Mouse (Mus musculus): Measurements from ENCODE around the gene Tead1. TPM values are rescaled to one million over a fixed set of nuclear protein-coding genes. Genes with fewer than 3 reads are reported as not detected.
A peak's percentile ranks its signal among the peaks of the same experiment; 100 is the strongest.

The Tead1 gene
- polyA plus RNA-seq, 2 experiments: 23.2 to 38.2 TPM

DNA sequence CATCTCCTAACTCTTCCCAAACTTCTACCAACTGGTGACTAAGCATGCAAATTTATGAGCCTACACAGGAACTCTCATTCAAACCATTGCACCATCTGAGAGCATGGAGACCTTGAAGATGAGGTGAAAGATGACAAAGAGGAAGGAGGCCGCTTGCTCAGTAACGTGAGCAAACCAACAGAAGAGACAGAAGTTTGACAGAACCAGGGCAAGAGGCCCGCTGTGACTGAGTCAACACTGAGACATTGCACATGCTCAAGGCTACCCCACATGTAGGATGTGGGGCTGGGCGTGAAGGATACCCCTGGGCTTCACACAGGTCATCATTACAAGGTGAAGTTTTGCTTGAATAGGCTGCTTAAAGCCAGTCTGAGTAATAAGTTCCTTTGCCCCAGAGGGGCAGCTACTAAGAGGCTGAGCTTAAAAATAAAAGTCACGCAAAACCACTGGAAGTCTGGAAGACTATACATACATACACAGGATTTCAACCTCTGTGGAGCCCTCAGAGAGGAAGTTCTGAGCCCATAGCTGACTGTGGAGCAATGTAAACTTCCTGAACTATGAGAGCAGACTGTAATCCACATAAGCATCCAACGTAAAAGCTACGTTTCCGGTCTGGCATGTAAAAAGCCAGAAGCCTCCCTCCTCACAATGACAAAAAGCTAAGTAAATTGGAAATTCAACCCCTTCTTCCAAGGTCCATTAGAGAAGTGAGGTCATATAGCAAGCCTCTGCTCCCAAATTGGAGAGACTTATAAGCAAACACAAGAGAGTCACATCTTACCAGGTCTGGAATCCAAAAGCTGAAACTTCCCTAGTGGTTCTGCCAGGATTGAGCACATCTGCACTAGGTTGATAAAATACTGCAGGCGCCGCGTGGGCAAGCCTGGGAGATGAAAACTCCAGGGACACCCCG, 16.5 kb upstream of the Tead1 start:
- DNase-seq (ENCODE audit: low spot score) (peak; percentile 55), ATAC-seq (ENCODE audit: low FRiP score, low read depth) (peak; percentile 28; the same call in 1 of the 2 replicates)
- Histone ChIP-seq H3K4me2 (replicated peaks; ENCODE audit: low read depth, low read length, severe bottlenecking) (peak overlapping the region; percentile 22), H3K27me3 (ENCODE audit: control insufficient read depth, insufficient read depth, low read length) (no peaks in the 10 kb centered on the region), H3K27ac (replicated peaks; ENCODE audit: low read depth, low read length) (peak overlapping the region; percentile 62), H3K9ac (ENCODE audit: low read depth, low read length, severe bottlenecking) (no peak overlapping the region), H3K36me3 (ENCODE audit: control insufficient read depth, insufficient read depth, low read length) (no peaks in the 10 kb centered on the region), H3K4me3 (replicated peaks; ENCODE audit: low read length) (no peak overlapping the region), H3K9me3 (ENCODE audit: control insufficient read depth, low read length) (no peaks in the 10 kb centered on the region), H3K4me1 (ENCODE audit: control insufficient read depth, insufficient read depth, low read length) (peaks cover 21% of the 10 kb centered on the region)
- 35% methylated on average over 12 of the region's 12 CpGs for WGBS
- no peak for TF ChIP-seq POLR2A (IDR thresholded peaks at IDR 0.05; ENCODE audit: borderline replicate concordance, extremely low read depth, insufficient read depth, insufficient read length)

DNA sequence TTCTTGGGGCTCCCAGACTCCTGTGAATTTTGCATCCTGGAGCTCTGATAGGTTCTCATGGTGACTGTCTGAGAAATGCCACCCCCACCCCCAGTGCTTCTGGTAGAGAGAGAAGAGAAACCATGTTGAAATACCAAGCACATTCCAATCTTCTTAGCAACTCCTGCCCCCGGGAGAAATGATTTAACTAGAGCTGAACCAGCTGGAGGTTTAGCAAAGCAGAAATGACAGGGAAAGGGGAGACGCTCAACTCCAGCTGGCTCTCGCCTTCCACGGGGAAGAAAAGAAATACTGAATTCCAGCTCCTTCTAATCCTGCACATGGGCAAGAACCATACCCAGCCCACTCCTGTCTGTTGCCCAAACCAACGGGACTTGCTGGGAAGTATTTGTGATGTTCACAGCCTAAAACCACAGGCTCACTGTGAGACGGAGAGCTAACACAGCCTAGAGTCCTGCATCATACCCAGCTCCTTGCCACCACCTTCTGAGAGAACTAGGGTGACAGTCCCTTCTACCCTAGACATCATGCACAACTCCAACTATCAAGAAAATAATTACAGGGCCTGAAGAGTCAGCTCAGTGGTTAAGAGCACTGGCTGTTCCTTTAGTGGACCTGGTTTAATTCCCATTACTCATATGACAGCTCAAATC, 15.7 kb upstream of the Tead1 start:
- DNase-seq (ENCODE audit: low spot score): peak; percentile 90
- WGBS: 14% methylated on average over 6 of the region's 6 CpGs

DNA sequence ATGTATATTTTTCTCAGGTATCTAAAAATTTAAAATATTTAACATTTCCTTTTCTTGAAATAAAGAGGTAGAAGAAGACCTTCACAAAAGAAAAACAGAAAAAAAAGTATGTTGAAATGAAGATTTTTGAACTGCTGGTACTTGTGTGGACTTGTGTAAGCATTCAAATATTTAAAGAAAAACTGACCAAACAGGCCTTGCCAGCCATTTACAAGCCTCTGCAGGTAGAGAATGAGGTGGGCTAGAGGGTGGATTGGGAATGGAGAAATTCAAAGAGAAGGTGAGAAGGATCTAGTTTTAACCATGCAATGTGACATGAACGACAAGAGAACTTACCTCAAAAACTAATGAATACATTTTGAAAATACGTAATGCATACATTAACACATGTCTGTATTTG, 9.1 kb upstream of the Tead1 start:
- H3K9me3 ChIP-seq (ENCODE audit: control insufficient read depth, low read length): no peaks in the 10 kb centered on the region
- H3K4me2 ChIP-seq (replicated peaks; ENCODE audit: low read depth, low read length, severe bottlenecking): no peak overlapping the region
- no peaks in the 10 kb centered on the region for H3K27me3 ChIP-seq (ENCODE audit: control insufficient read depth, insufficient read depth, low read length)
- WGBS: 82% methylated on average over 2 of the region's 2 CpGs
- TF ChIP-seq POLR2A (IDR thresholded peaks at IDR 0.05; ENCODE audit: borderline replicate concordance, extremely low read depth, insufficient read depth, insufficient read length): no peak
- no peaks in the 10 kb centered on the region for H3K36me3 ChIP-seq (ENCODE audit: control insufficient read depth, insufficient read depth, low read length)
- H3K4me3 ChIP-seq (replicated peaks; ENCODE audit: low read length): no peak overlapping the region
- ATAC-seq (ENCODE audit: low FRiP score, low read depth) (no peak), DNase-seq (ENCODE audit: low spot score) (no peak)
- H3K9ac ChIP-seq (ENCODE audit: low read depth, low read length, severe bottlenecking): no peak overlapping the region
- H3K4me1 ChIP-seq (ENCODE audit: control insufficient read depth, insufficient read depth, low read length): no peaks in the 10 kb centered on the region
- H3K27ac ChIP-seq (replicated peaks; ENCODE audit: low read depth, low read length): no peak overlapping the region

More for the DNA sequence above, 15.7 kb upstream of the Tead1 start:
- Histone ChIP-seq H3K36me3 (ENCODE audit: control insufficient read depth, insufficient read depth, low read length) (no peaks in the 10 kb centered on the region), H3K4me3 (replicated peaks; ENCODE audit: low read length) (no peak overlapping the region), H3K27ac (replicated peaks; ENCODE audit: low read depth, low read length) (peak overlapping the region; percentile 62), H3K9ac (ENCODE audit: low read depth, low read length, severe bottlenecking) (no peak overlapping the region), H3K4me2 (replicated peaks; ENCODE audit: low read depth, low read length, severe bottlenecking) (peak overlapping the region; percentile 22), H3K9me3 (ENCODE audit: control insufficient read depth, low read length) (no peaks in the 10 kb centered on the region), H3K27me3 (ENCODE audit: control insufficient read depth, insufficient read depth, low read length) (no peaks in the 10 kb centered on the region), H3K4me1 (ENCODE audit: control insufficient read depth, insufficient read depth, low read length) (peaks cover 21% of the 10 kb centered on the region)
- peak; percentile 86 for ATAC-seq (ENCODE audit: low FRiP score, low read depth)
- no peak for TF ChIP-seq POLR2A (IDR thresholded peaks at IDR 0.05; ENCODE audit: borderline replicate concordance, extremely low read depth, insufficient read depth, insufficient read length)

DNA sequence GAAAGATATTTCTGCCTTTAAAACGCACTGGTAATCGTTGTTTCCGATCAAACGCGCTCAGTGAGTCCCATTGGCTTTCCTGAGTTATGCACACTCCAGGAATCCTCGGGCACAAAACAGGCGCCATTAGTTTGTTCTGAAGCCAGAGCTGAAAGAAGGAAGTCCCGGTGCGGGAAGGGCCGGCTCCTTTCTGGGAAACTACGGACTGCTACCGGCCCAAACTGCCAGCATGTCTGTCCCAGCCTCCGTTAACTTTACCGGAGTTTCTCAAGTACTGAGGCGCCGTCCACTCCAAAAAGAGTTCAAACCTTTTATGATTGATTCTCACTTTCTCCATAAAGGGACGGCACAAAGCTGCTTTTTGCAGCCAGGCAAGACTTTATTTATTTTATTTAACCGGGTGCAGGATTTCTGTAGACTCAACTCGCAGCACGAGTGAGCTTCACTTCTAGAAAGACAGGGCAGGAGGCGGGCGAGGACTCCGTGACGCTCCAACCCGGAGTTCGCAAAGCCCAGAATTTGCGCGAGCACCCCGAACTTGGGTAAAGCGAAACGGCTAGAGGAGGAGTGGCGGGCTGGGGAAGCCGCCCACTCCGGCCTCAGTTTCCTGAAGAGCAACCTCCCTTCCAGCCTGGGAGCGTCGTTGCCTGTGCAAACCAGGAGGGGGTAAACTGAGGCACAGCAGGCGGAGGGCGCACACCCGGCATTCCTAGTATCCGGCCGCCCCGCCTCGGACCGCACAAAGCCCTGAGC, 524 bp upstream of the Tead1 start:
- peak; percentile 76 for ATAC-seq (ENCODE audit: low FRiP score, low read depth)
- peak overlapping the region; percentile 98 for H3K27ac ChIP-seq (replicated peaks; ENCODE audit: low read depth, low read length)
- under 1% methylated on average over 41 of the region's 44 CpGs for WGBS

More for the DNA sequence above, 524 bp upstream of the Tead1 start:
- 0 out of 2 replicates have a peak, but pooled peaks have one; percentile 52 for TF ChIP-seq POLR2A (IDR thresholded peaks at IDR 0.05; ENCODE audit: borderline replicate concordance, extremely low read depth, insufficient read depth, insufficient read length)
- Histone ChIP-seq H3K9me3 (ENCODE audit: control insufficient read depth, low read length) (no peaks in the 10 kb centered on the region), H3K9ac (ENCODE audit: low read depth, low read length, severe bottlenecking) (peak overlapping the region; percentile 91), H3K4me2 (replicated peaks; ENCODE audit: low read depth, low read length, severe bottlenecking) (peak overlapping the region; percentile 71), H3K4me1 (ENCODE audit: control insufficient read depth, insufficient read depth, low read length) (peaks cover 22% of the 10 kb centered on the region), H3K36me3 (ENCODE audit: control insufficient read depth, insufficient read depth, low read length) (no peaks in the 10 kb centered on the region), H3K4me3 (replicated peaks; ENCODE audit: low read length) (peak overlapping the region; percentile 85), H3K27me3 (ENCODE audit: control insufficient read depth, insufficient read depth, low read length) (no peaks in the 10 kb centered on the region)
- DNase-seq (ENCODE audit: low spot score): peak; percentile 76

Measured in limb, embryonic 14.5 days (tissue).